Mouse (Mus musculus): ENCODE data around the gene Phlda2. TPM values are rescaled to one million over a fixed set of nuclear protein-coding genes. Genes with fewer than 3 reads are reported as not detected.

Phlda2 gene
- polyA plus RNA-seq, 1 experiment from 2014 or later: 6.3 TPM

DNA sequence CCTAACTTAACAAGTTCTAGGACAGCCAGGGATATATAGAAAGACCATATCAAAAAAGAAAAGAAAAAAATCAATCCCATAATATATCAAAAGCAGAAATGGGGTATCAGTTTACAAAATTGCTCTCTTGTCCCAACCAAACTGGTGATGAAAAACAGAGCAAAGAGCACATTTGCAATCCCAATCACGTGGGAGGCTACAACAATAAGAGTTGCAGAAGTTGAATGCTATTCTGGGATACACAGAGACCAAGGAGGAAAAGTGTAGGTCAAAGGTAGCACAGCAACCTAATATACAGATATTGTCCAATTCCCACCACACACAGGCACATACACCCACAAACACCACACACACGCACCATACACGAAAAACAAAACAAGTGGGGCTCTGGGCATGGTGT, 33.3 kb upstream of the Phlda2 start:
- DNase-seq (ENCODE audit: low spot score) (no peak), ATAC-seq (ENCODE audit: low read depth) (no peak)
- peaks cover 84% of the 10 kb centered on the region for H3K36me3 ChIP-seq (ENCODE audit: control insufficient read depth, insufficient read depth, low read length)
- no peak overlapping the region for H3K4me2 ChIP-seq (ENCODE audit: low read depth, low read length)
- H3K9me3 ChIP-seq (ENCODE audit: control insufficient read depth, low read length): no peaks in the 10 kb centered on the region
- H3K27me3 ChIP-seq (replicated peaks; ENCODE audit: control insufficient read depth, insufficient read depth, low read length): no peaks in the 10 kb centered on the region
- no peak overlapping the region for H3K9ac ChIP-seq (ENCODE audit: low read depth, low read length)
- H3K4me3 ChIP-seq (ENCODE audit: low read depth, low read length): no peak overlapping the region
- H3K4me1 ChIP-seq (ENCODE audit: control insufficient read depth, insufficient read depth, low read length): no peaks in the 10 kb centered on the region
- 87% methylated on average over 3 of the region's 3 CpGs for WGBS
- H3K27ac ChIP-seq (replicated peaks; ENCODE audit: low read depth, low read length): no peak overlapping the region

DNA sequence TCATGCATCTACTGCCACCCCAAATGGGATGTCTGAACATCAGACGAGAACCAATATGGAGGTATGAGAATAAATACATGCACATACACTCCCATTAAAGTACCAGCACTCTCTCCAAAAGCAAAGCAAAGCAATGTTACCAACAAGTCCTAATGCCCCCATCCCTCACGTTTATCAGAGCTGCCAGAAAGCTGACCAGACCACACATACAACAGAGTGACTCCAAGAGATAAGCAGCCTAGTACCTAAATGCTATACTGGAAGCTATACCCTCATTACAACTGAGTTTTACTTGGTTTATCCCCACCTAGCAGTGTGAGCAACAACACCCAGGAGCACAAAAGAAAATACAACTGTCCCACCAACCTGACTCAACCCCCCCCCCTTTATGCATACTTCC, 30.3 kb upstream of the Phlda2 start:
- Histone ChIP-seq H3K4me1 (ENCODE audit: control insufficient read depth, insufficient read depth, low read length) (no peaks in the 10 kb centered on the region), H3K27ac (replicated peaks; ENCODE audit: low read depth, low read length) (no peak overlapping the region), H3K9me3 (ENCODE audit: control insufficient read depth, low read length) (no peaks in the 10 kb centered on the region), H3K4me3 (ENCODE audit: low read depth, low read length) (no peak overlapping the region), H3K27me3 (replicated peaks; ENCODE audit: control insufficient read depth, insufficient read depth, low read length) (no peaks in the 10 kb centered on the region), H3K9ac (ENCODE audit: low read depth, low read length) (no peak overlapping the region), H3K36me3 (ENCODE audit: control insufficient read depth, insufficient read depth, low read length) (peaks cover 98% of the 10 kb centered on the region), H3K4me2 (ENCODE audit: low read depth, low read length) (no peak overlapping the region)
- 78% methylated on average over 2 of the region's 2 CpGs for WGBS
- no peak for ATAC-seq (ENCODE audit: low read depth)
- no peak for DNase-seq (ENCODE audit: low spot score)

DNA sequence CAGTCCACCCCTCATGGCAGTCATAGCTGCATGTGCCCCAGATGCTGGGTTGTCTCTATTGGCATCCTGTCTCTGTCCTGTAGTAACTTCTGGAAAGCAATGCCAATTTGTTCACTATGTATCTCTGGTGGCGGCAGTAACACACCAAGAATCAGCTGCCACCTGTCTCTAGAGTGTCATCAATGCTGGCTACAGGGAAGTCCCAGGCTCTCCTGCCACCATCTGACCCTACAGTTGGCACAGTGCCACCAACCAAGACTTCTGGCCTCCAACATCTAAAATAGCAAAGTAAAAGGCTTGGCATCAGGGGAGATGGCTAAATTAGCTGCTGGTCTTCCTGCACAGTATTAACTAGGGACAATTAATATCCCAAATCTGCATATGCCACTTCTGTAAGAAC, 29.5 kb upstream of the Phlda2 start:
- DNase-seq (ENCODE audit: low spot score) (no peak), ATAC-seq (ENCODE audit: low read depth) (no peak)
- H3K27me3 ChIP-seq (replicated peaks; ENCODE audit: control insufficient read depth, insufficient read depth, low read length): no peaks in the 10 kb centered on the region
- peaks cover 98% of the 10 kb centered on the region for H3K36me3 ChIP-seq (ENCODE audit: control insufficient read depth, insufficient read depth, low read length)
- 92% methylated on average over 1 of the region's 1 CpGs for WGBS
- H3K9ac ChIP-seq (ENCODE audit: low read depth, low read length): no peak overlapping the region
- H3K4me3 ChIP-seq (ENCODE audit: low read depth, low read length): no peak overlapping the region
- H3K27ac ChIP-seq (replicated peaks; ENCODE audit: low read depth, low read length): no peak overlapping the region
- H3K9me3 ChIP-seq (ENCODE audit: control insufficient read depth, low read length): no peaks in the 10 kb centered on the region
- H3K4me2 ChIP-seq (ENCODE audit: low read depth, low read length): no peak overlapping the region
- H3K4me1 ChIP-seq (ENCODE audit: control insufficient read depth, insufficient read depth, low read length): no peaks in the 10 kb centered on the region

DNA sequence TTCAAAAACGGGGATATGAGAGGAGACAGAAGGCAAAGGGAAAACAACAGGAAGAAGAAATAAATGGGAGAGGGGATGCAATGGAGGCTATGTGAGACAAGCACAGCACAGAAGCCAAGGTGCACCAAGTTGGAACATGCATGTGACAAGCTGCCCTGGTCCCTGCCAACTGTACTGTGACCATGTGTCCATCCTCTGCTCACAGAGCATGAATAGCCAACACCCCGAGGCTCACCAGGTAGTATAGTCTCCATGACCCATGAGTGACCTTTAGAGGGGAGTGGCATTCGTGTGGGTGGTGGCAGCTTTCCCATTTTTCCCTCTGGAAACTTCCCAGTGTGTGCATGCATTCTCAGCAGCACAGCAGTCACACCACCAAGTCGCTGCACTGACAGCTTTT, 16.4 kb upstream of the Phlda2 start:
- Histone ChIP-seq H3K9me3 (ENCODE audit: control insufficient read depth, low read length) (no peaks in the 10 kb centered on the region), H3K27me3 (replicated peaks; ENCODE audit: control insufficient read depth, insufficient read depth, low read length) (no peaks in the 10 kb centered on the region), H3K4me3 (ENCODE audit: low read depth, low read length) (no peak overlapping the region), H3K4me1 (ENCODE audit: control insufficient read depth, insufficient read depth, low read length) (no peaks in the 10 kb centered on the region), H3K9ac (ENCODE audit: low read depth, low read length) (no peak overlapping the region), H3K4me2 (ENCODE audit: low read depth, low read length) (no peak overlapping the region), H3K27ac (replicated peaks; ENCODE audit: low read depth, low read length) (no peak overlapping the region), H3K36me3 (ENCODE audit: control insufficient read depth, insufficient read depth, low read length) (peaks cover 98% of the 10 kb centered on the region)
- 77% methylated on average over 4 of the region's 4 CpGs for WGBS
- ATAC-seq (ENCODE audit: low read depth) (no peak), DNase-seq (ENCODE audit: low spot score) (no peak)

DNA sequence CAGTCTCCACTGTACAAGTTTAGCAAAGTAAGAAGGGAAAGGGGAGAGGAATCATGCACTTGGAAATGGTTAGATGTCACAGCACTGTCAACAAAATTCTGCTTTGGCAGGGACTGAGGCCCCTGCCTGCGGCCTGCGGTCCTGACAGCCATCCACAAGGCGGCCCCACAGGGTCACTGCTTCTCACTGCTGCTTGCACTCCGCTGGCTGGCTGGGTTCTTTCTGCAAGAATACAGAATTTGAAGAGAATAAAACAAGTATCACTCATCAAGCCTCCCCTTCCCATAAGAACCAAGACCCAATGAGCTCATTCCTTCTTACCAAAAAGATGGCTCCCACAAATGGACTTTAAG, 11.4 kb upstream of the Phlda2 start:
- DNase-seq (ENCODE audit: low spot score): no peak
- Histone ChIP-seq H3K9me3 (ENCODE audit: control insufficient read depth, low read length) (no peaks in the 10 kb centered on the region), H3K27me3 (replicated peaks; ENCODE audit: control insufficient read depth, insufficient read depth, low read length) (no peaks in the 10 kb centered on the region), H3K4me2 (ENCODE audit: low read depth, low read length) (no peak overlapping the region), H3K9ac (ENCODE audit: low read depth, low read length) (no peak overlapping the region), H3K4me3 (ENCODE audit: low read depth, low read length) (no peak overlapping the region), H3K4me1 (ENCODE audit: control insufficient read depth, insufficient read depth, low read length) (no peaks in the 10 kb centered on the region), H3K36me3 (ENCODE audit: control insufficient read depth, insufficient read depth, low read length) (peaks cover 65% of the 10 kb centered on the region), H3K27ac (replicated peaks; ENCODE audit: low read depth, low read length) (no peak overlapping the region)
- ATAC-seq (ENCODE audit: low read depth): no peak
- WGBS: 99% methylated on average over 4 of the region's 4 CpGs

DNA sequence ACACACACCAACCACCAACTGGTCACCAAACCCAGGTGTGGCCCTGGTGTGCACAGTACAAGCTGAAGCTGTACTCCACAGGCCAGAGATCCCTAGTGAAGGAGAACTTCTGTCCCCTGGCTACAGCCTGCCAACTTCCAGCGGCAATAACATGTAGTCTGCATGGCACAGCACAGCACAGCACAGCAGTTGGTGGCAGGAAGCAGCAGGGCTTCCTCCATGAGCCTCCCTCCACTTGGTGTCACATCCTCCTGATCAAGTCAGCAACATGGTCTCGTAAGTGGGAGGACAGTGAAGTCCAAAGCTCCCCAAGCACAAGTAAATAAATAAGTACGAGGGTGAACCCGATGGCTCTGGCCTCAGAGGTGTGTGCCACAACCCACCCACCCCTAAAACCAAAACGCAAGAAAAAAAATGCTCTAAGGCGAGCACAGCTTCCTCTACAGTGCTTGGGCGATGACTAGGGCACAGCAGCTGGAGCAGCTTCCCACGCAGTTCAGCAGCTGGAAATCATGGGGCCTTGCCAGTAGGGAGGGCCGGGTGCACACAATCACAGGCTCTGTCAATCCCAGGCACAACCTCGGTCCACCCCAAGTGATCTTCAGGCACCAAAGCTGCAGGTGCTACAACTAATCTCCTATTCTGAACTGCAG, 10.9 kb upstream of the Phlda2 start:
- no peak overlapping the region for H3K4me2 ChIP-seq (ENCODE audit: low read depth, low read length)
- no peak for ATAC-seq (ENCODE audit: low read depth)
- no peaks in the 10 kb centered on the region for H3K27me3 ChIP-seq (replicated peaks; ENCODE audit: control insufficient read depth, insufficient read depth, low read length)
- H3K36me3 ChIP-seq (ENCODE audit: control insufficient read depth, insufficient read depth, low read length): peaks cover 60% of the 10 kb centered on the region
- H3K27ac ChIP-seq (replicated peaks; ENCODE audit: low read depth, low read length): no peak overlapping the region
- no peaks in the 10 kb centered on the region for H3K9me3 ChIP-seq (ENCODE audit: control insufficient read depth, low read length)
- H3K4me1 ChIP-seq (ENCODE audit: control insufficient read depth, insufficient read depth, low read length): no peaks in the 10 kb centered on the region
- H3K4me3 ChIP-seq (ENCODE audit: low read depth, low read length): no peak overlapping the region
- WGBS: 93% methylated on average over 10 of the region's 10 CpGs
- DNase-seq (ENCODE audit: low spot score): no peak
- H3K9ac ChIP-seq (ENCODE audit: low read depth, low read length): no peak overlapping the region

DNA sequence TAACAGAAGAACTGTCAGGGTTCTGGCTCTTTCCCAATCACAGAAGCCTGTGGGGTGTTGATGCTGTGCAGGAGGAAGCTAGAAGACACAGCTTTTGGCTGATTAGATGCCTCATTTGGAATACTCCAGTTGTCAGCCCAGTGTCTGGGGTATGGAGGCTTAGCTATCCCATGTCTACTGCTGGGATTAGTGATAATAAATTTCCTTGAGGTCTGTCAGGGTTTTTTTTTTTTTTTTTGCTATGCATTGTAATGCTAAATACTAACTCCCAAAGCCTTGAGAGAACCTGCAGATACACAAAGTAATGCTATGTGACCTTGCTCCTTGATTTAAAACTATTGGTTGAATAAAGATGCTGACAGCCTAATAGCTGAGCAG, 8.4 kb upstream of the Phlda2 start:
- Histone ChIP-seq H3K27ac (replicated peaks; ENCODE audit: low read depth, low read length) (no peak overlapping the region), H3K36me3 (ENCODE audit: control insufficient read depth, insufficient read depth, low read length) (peaks cover 34% of the 10 kb centered on the region), H3K27me3 (replicated peaks; ENCODE audit: control insufficient read depth, insufficient read depth, low read length) (no peaks in the 10 kb centered on the region), H3K4me1 (ENCODE audit: control insufficient read depth, insufficient read depth, low read length) (no peaks in the 10 kb centered on the region), H3K9ac (ENCODE audit: low read depth, low read length) (no peak overlapping the region), H3K4me2 (ENCODE audit: low read depth, low read length) (no peak overlapping the region), H3K4me3 (ENCODE audit: low read depth, low read length) (no peak overlapping the region), H3K9me3 (ENCODE audit: control insufficient read depth, low read length) (no peaks in the 10 kb centered on the region)
- DNase-seq (ENCODE audit: low spot score) (no peak), ATAC-seq (ENCODE audit: low read depth) (no peak)

DNA sequence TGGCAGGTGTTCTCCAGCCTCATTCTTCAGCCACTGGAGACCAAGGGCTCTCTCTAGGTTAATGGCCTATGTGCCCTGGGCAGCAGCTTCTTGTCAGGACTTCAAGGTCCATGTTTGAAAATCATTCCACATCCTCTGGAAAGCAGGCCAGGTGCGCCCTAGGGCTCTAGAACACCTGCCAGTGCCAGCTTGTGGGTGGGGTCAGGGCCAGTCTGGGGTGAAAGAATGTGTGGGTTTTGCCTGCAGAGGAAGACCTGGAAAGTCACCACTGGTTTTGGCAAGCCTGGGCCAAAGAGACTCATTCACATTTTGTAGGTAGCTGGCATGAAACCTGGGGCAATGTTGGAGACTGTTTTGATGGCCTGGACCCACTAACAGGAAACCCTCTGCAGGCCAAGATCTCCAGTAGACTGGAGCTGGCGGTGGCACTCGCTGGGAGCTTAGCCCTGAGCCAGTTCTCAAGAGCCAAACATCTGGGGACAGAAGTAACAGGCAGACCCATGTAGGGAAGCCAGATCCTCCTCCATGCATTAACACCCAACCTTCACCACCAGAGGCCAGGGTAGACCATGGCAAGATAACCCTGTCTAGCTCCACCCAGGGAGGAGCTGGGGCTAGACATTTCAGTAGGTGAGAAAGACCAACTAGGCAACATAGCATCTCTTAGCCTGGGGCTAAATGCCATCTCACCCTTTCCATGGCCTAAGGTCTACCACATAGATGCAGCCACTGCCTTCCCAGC, 7.8 kb upstream of the Phlda2 start:
- no peak overlapping the region for H3K4me2 ChIP-seq (ENCODE audit: low read depth, low read length)
- ATAC-seq (ENCODE audit: low read depth) (no peak), DNase-seq (ENCODE audit: low spot score) (no peak)
- H3K4me1 ChIP-seq (ENCODE audit: control insufficient read depth, insufficient read depth, low read length): no peaks in the 10 kb centered on the region
- WGBS: 94% methylated on average over 3 of the region's 3 CpGs
- no peak overlapping the region for H3K27ac ChIP-seq (replicated peaks; ENCODE audit: low read depth, low read length)
- no peaks in the 10 kb centered on the region for H3K27me3 ChIP-seq (replicated peaks; ENCODE audit: control insufficient read depth, insufficient read depth, low read length)
- no peak overlapping the region for H3K9ac ChIP-seq (ENCODE audit: low read depth, low read length)
- peaks cover 28% of the 10 kb centered on the region for H3K36me3 ChIP-seq (ENCODE audit: control insufficient read depth, insufficient read depth, low read length)
- H3K4me3 ChIP-seq (ENCODE audit: low read depth, low read length): no peak overlapping the region
- H3K9me3 ChIP-seq (ENCODE audit: control insufficient read depth, low read length): no peaks in the 10 kb centered on the region

DNA sequence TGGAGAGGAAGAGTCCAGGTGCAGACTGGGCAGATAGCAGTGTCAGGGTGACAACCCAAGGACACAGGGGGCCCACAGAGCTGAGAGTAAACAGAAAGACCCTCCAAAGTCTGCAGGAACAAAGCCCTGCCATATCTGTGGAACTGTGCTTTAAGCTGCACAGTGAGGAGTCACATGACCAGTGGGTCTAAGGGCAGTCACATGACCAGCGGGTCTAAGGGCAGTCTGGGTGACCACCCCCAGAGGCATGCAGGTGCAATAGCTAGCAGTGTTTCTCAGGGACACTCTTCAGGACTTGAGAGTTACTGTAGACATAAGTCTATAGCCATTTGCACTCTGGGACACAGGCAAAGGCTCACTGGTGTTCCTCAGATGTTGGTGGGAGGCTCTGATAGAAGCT, 6.6 kb upstream of the Phlda2 start:
- Histone ChIP-seq H3K4me1 (ENCODE audit: control insufficient read depth, insufficient read depth, low read length) (no peaks in the 10 kb centered on the region), H3K27ac (replicated peaks; ENCODE audit: low read depth, low read length) (no peak overlapping the region), H3K9me3 (ENCODE audit: control insufficient read depth, low read length) (no peaks in the 10 kb centered on the region), H3K4me2 (ENCODE audit: low read depth, low read length) (no peak overlapping the region), H3K9ac (ENCODE audit: low read depth, low read length) (no peak overlapping the region), H3K36me3 (ENCODE audit: control insufficient read depth, insufficient read depth, low read length) (peaks cover 16% of the 10 kb centered on the region), H3K4me3 (ENCODE audit: low read depth, low read length) (no peak overlapping the region), H3K27me3 (replicated peaks; ENCODE audit: control insufficient read depth, insufficient read depth, low read length) (no peaks in the 10 kb centered on the region)
- DNase-seq (ENCODE audit: low spot score) (no peak), ATAC-seq (ENCODE audit: low read depth) (no peak)
- 75% methylated on average over 1 of the region's 1 CpGs for WGBS
